Mouse (Mus musculus): ENCODE measurements around the gene Rest. TPM values are rescaled to one million over a fixed set of nuclear protein-coding genes. Genes with fewer than 3 reads are reported as not detected.

Rest gene
- polyA plus RNA-seq, 1 experiment from 2014 or later = 58.0 TPM

DNA sequence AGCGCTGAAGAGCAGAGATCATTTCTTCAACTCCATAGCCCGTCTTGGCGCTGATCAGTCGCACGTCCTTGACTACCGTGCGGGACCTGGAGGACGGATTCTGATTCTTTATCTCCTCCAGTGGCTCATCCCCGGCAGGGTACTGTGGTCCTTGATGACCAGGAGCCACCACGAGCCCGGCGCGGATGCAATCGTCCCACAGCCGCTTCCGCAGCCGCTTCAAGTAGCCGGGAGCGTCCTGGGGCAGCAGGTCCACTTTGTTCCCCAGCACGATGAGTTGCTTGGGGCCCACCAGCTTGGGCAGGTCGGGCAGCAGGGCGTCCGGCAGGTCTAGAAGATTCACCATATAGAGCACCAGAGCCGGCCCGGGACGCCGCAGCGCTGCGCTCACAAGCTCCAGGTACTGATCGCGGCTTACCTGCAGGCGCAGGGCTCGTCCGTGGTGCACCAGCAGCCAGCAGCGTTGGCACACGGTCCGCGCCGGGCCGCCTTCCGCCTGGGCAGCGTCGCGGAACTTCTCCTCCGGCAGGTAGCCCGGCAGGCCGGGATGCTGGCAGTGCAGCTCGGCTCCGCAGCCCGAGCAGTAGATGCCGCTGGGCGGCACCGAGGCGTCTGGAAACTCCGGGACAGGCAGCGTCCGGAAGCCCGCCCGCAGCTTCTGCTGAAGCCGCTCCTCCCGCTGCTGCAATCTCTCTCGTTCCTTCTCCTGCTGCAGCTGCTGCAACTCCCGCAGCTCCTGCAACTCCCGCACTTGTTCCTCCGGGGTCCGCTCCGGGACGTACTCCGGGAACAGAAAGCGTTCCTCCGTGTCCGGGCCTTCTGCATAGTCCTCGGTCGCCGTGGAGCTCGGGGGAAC is 44.0 kb downstream of the Rest start:
- under 1% methylated on average over 76 of the region's 76 CpGs for WGBS
- Histone ChIP-seq H3K36me3 (ENCODE audit: control insufficient read depth, insufficient read depth, low read length) (peaks cover 5% of the 10 kb centered on the region), H3K4me3 (ENCODE audit: low read depth, low read length) (peak overlapping the region; percentile 81), H3K9ac (ENCODE audit: low read length) (peak overlapping the region; percentile 91), H3K27me3 (ENCODE audit: control insufficient read depth, insufficient read depth, low read length) (no peaks in the 10 kb centered on the region), H3K9me3 (ENCODE audit: control insufficient read depth, low read length) (no peaks in the 10 kb centered on the region), H3K27ac (replicated peaks; ENCODE audit: low read depth, low read length) (no peak overlapping the region), H3K4me1 (ENCODE audit: control insufficient read depth, insufficient read depth, low read length) (peaks cover 17% of the 10 kb centered on the region), H3K4me2 (ENCODE audit: low read depth, severe bottlenecking) (peak overlapping the region; percentile 95)
- ATAC-seq (ENCODE audit: insufficient number of reproducible peaks, low FRiP score, low TSS enrichment, low read depth) (peak; percentile 35; the same call in 1 of the 2 replicates), DNase-seq (ENCODE audit: low spot score) (no peak)

DNA sequence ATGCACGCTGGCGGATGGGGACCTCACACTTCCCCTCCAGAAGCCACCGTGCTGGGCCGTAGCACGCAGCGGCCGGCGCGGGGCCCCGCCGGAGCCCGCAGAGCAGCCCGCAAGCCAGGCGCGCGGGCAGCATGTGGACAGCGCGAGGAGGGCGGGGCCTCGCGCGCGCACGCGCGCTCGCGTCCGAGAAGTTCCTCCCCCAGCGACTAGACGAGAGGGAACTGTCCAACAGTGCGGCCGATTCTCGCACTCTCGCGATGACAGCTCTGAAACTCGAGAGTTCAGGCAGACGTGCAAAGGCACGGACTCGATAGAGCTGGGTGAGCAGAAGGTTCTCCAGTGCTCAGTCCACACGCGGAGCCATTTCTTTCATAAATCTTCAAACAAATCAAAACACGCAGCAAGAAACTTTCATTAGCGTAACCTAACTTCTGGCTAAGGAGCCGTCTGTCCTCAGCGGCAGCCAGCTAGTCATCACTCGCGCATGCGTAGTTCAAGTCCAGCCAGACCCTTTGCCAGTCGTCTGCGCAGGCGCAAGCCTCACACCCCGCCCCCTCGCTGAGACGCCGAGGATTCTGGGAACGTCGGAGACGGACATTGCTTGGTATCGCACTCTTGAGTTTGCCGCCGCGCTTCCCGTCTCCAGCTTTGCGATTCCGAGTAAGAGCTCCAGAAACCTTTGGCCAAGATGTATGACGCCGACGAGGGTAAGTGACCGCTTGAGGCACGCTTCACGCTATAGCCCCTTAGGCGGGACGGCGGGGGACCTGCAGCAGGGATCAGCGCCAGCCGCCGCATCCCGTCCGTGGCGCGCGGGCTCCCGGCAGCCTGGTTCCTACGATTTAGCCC is 44.9 kb downstream of the Rest start, which contains the start of the genes Noa1 and Polr2b:
Gene Noa1, minus strand, starts transcription at position 161 of the 849 bp plus-strand sequence.
Gene Polr2b, plus strand, starts transcription at position 224 of the 849 bp plus-strand sequence.
- Histone ChIP-seq H3K36me3 (ENCODE audit: control insufficient read depth, insufficient read depth, low read length) (peaks cover 9% of the 10 kb centered on the region), H3K4me1 (ENCODE audit: control insufficient read depth, insufficient read depth, low read length) (peaks cover 17% of the 10 kb centered on the region), H3K27ac (replicated peaks; ENCODE audit: low read depth, low read length) (peak within 1 kb of the TSS; percentile 83), H3K4me2 (ENCODE audit: low read depth, severe bottlenecking) (peak within 1 kb of the TSS; percentile 95), H3K9me3 (ENCODE audit: control insufficient read depth, low read length) (no peaks in the 10 kb centered on the region), H3K9ac (ENCODE audit: low read length) (peak within 1 kb of the TSS; percentile 91), H3K27me3 (ENCODE audit: control insufficient read depth, insufficient read depth, low read length) (no peaks in the 10 kb centered on the region), H3K4me3 (ENCODE audit: low read depth, low read length) (peak within 1 kb of the TSS; percentile 81)
- under 1% methylated on average over 85 of the region's 85 CpGs for WGBS
- ATAC-seq (ENCODE audit: insufficient number of reproducible peaks, low FRiP score, low TSS enrichment, low read depth) (peak; percentile 93), DNase-seq (ENCODE audit: low spot score) (peak; percentile 99)

DNA sequence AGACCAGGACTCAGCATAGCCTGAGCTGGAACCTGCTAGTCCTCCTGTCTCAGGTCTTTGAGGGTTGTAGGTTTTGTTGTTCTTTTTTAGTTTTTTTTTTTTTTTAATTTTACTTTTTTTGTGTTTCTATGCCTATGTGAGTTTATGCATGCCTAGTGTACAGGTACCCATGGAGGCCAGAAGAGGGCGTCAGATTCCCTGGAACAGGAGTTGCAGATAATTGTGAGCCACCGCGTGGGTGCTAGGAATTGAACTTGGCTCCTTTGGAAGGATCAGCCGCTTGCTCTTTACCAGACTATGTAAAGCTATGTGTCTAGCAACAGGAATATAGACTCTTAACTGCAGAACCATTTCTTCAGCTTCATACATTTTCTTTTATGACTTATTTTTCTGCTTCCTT is 48.9 kb downstream of the Rest start:
- H3K9ac ChIP-seq (ENCODE audit: low read length) = no peak overlapping the region
- peaks cover 7% of the 10 kb centered on the region; the same call in 1 of the 2 replicates for H3K4me1 ChIP-seq (ENCODE audit: control insufficient read depth, insufficient read depth, low read length)
- H3K27me3 ChIP-seq (ENCODE audit: control insufficient read depth, insufficient read depth, low read length) = no peaks in the 10 kb centered on the region
- WGBS = 97% methylated on average over 4 of the region's 4 CpGs
- H3K4me2 ChIP-seq (ENCODE audit: low read depth, severe bottlenecking) = no peak overlapping the region
- DNase-seq (ENCODE audit: low spot score) (no peak), ATAC-seq (ENCODE audit: insufficient number of reproducible peaks, low FRiP score, low TSS enrichment, low read depth) (no peak)
- no peak overlapping the region for H3K27ac ChIP-seq (replicated peaks; ENCODE audit: low read depth, low read length)
- H3K36me3 ChIP-seq (ENCODE audit: control insufficient read depth, insufficient read depth, low read length) = peaks cover 10% of the 10 kb centered on the region
- H3K4me3 ChIP-seq (ENCODE audit: low read depth, low read length) = no peak overlapping the region
- H3K9me3 ChIP-seq (ENCODE audit: control insufficient read depth, low read length) = no peaks in the 10 kb centered on the region

DNA sequence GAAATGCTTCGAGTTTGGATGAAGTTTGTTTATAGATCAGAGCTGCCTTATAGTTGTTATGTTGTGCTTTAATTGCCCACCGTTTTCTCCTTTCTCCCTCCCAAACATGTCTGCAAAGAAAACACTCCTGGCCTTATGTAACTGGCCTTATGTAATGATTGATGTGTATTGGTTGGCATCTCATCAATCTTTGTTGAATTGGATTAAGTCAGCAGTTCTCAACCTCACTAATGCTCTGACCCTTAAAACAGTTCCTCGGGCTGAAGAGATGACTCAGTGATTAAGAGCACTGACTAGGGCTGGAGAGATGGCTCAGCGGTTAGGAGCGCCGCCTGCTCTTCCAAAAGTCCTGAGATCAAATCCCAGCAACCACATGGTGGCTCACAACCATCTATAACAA is 49.7 kb downstream of the Rest start:
- Histone ChIP-seq H3K9ac (ENCODE audit: low read length) (no peak overlapping the region), H3K4me3 (ENCODE audit: low read depth, low read length) (no peak overlapping the region), H3K36me3 (ENCODE audit: control insufficient read depth, insufficient read depth, low read length) (peaks cover 10% of the 10 kb centered on the region), H3K4me1 (ENCODE audit: control insufficient read depth, insufficient read depth, low read length) (peaks cover 7% of the 10 kb centered on the region; the same call in 1 of the 2 replicates), H3K27me3 (ENCODE audit: control insufficient read depth, insufficient read depth, low read length) (no peaks in the 10 kb centered on the region), H3K9me3 (ENCODE audit: control insufficient read depth, low read length) (no peaks in the 10 kb centered on the region), H3K4me2 (ENCODE audit: low read depth, severe bottlenecking) (no peak overlapping the region), H3K27ac (replicated peaks; ENCODE audit: low read depth, low read length) (no peak overlapping the region)
- DNase-seq (ENCODE audit: low spot score) (no peak), ATAC-seq (ENCODE audit: insufficient number of reproducible peaks, low FRiP score, low TSS enrichment, low read depth) (no peak)
- WGBS = 89% methylated on average over 6 of the region's 6 CpGs

DNA sequence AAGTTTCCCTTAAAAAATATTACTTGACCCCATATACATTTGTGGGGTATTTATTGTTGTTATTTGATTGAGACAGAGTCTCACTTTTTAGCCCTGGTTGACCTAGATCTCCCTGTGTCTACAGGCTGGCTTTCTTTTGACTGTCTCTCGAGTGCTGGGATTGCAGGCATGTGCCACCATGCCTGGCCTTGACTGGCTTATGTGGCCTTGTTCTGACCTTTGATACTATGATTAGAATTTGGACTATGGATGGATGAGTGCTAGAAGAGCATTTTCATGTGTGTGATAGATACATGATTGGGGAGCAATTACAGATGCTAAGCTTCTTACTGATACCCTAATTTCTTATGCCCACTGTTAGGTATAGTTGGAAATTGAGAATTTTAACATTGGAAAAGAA is 59.6 kb downstream of the Rest start:
- H3K4me3 ChIP-seq (ENCODE audit: low read depth, low read length) = no peak overlapping the region
- ATAC-seq (ENCODE audit: insufficient number of reproducible peaks, low FRiP score, low TSS enrichment, low read depth) (no peak), DNase-seq (ENCODE audit: low spot score) (no peak)
- H3K27me3 ChIP-seq (ENCODE audit: control insufficient read depth, insufficient read depth, low read length) = no peaks in the 10 kb centered on the region
- H3K27ac ChIP-seq (replicated peaks; ENCODE audit: low read depth, low read length) = no peak overlapping the region
- H3K4me1 ChIP-seq (ENCODE audit: control insufficient read depth, insufficient read depth, low read length) = no peaks in the 10 kb centered on the region
- peaks cover 26% of the 10 kb centered on the region for H3K36me3 ChIP-seq (ENCODE audit: control insufficient read depth, insufficient read depth, low read length)
- no peaks in the 10 kb centered on the region for H3K9me3 ChIP-seq (ENCODE audit: control insufficient read depth, low read length)
- H3K4me2 ChIP-seq (ENCODE audit: low read depth, severe bottlenecking) = no peak overlapping the region
- WGBS = 95% methylated on average over 1 of the region's 1 CpGs
- no peak overlapping the region for H3K9ac ChIP-seq (ENCODE audit: low read length)

DNA sequence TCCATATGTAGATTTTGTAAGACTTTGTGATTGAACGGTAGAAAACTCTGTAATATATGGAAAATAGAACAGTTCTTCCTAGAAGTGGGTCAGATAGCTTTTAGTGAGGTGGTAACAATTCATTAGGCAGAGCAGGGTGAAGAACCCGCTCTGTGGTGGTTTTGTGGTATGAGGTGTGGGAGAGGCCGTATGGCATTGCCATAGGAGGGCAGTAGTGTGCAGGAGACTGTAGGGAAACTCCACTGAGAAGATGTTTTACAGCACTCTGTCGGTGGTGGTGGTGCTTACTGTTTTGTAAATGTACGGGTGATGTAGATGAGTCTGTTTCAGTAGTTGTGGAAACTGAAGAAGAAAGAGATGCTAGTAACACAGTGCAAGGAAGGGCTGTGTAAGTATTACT is 64.9 kb downstream of the Rest start:
- Histone ChIP-seq H3K4me1 (ENCODE audit: control insufficient read depth, insufficient read depth, low read length) (no peaks in the 10 kb centered on the region), H3K4me3 (ENCODE audit: low read depth, low read length) (no peak overlapping the region), H3K9ac (ENCODE audit: low read length) (no peak overlapping the region), H3K4me2 (ENCODE audit: low read depth, severe bottlenecking) (no peak overlapping the region), H3K27me3 (ENCODE audit: control insufficient read depth, insufficient read depth, low read length) (no peaks in the 10 kb centered on the region), H3K27ac (replicated peaks; ENCODE audit: low read depth, low read length) (no peak overlapping the region), H3K9me3 (ENCODE audit: control insufficient read depth, low read length) (no peaks in the 10 kb centered on the region), H3K36me3 (ENCODE audit: control insufficient read depth, insufficient read depth, low read length) (peaks cover 18% of the 10 kb centered on the region)
- ATAC-seq (ENCODE audit: insufficient number of reproducible peaks, low FRiP score, low TSS enrichment, low read depth) (no peak), DNase-seq (ENCODE audit: low spot score) (no peak)
- 83% methylated on average over 5 of the region's 5 CpGs for WGBS

Small RNA genes lying within 50 kb of the gene (microRNA-seq; reads per million reads assigned to microRNA genes)
- gene Mir5098 = not detected

Other genes starting within 250 kb of the Rest start
- not detected in 2 replicates for gene Thegl, start 249.5 kb upstream of the Rest start, polyA plus RNA-seq (2014; fragmentation: Nextera tagmentation; extraction: Ambion mirVana)
- 0.13 and 0.34 TPM in 2 replicates for gene Hopx, start 150.4 kb upstream of the Rest start, polyA plus RNA-seq (2014; fragmentation: Nextera tagmentation; extraction: Ambion mirVana)
- gene Spink2, start 54.0 kb upstream of the Rest start, polyA plus RNA-seq (2014; fragmentation: Nextera tagmentation; extraction: Ambion mirVana) = 0.33 and 1.8 TPM in 2 replicates
- 32.1 and 35.2 TPM in 2 replicates for gene Noa1, start 44.6 kb downstream of the Rest start, polyA plus RNA-seq (2014; fragmentation: Nextera tagmentation; extraction: Ambion mirVana)
- 95.7 and 102 TPM in 2 replicates for gene Polr2b, start 44.7 kb downstream of the Rest start, polyA plus RNA-seq (2014; fragmentation: Nextera tagmentation; extraction: Ambion mirVana)
- 1.9 and 2.6 TPM in 2 replicates for gene Igfbp7, start 142.6 kb downstream of the Rest start, polyA plus RNA-seq (2014; fragmentation: Nextera tagmentation; extraction: Ambion mirVana)

Data from limb, embryonic 11.5 days (tissue).